Mouse (Mus musculus): Measurements from ENCODE around the gene Fbxl2.

- TF ChIP-seq USF1 (IDR thresholded peaks at IDR 0.05; ENCODE audit: low read depth) (no peak), MYOD1 (IDR thresholded peaks at IDR 0.05; ENCODE audit: control insufficient read depth, insufficient read length, low read depth) (no peak), CEBPB (IDR thresholded peaks at IDR 0.05; ENCODE audit: low read depth) (no peak), MAX (IDR thresholded peaks at IDR 0.05) (no peak), FOSL1 (IDR thresholded peaks at IDR 0.05; ENCODE audit: insufficient read depth, low read length, poor library complexity, severe bottlenecking) (no peak)
Measured at GRCm38 (mm10) chr9:114068494-114069053, 22.6 kb upstream of the Fbxl2 start.

Measured in C2C12 (cell line).